Mouse (Mus musculus): ENCODE measurements around the gene Dcpp3.
"Not testable (repeated sequence)": the region's sequence is repeated elsewhere in the genome, so short reads cannot be mapped to it uniquely, and the experiment has no call there.

Dcpp3 gene

GRCm38 (mm10) chr17:23917158-23917557, at the start of gene Dcpp3:
Dcpp3 (plus strand) TSS chr17:23917458.
- in situ Hi-C loops (cut with MboI; ENCODE audit: unreplicated experiment in 2 of 2), result not testable (repeated sequence)

- in situ Hi-C loops (cut with MboI; ENCODE audit: unreplicated experiment in 2 of 2), result no loop called here
Measured at GRCm38 (mm10) chr17:23867756-23868155, 49.5 kb upstream of the Dcpp3 start, which contains the start of gene Prss21. Prss21 (plus strand) TSS chr17:23868056.

- in situ Hi-C loops (cut with MboI; ENCODE audit: unreplicated experiment in 2 of 2), result no loop called here
Measured at GRCm38 (mm10) chr17:23868513-23868912, 48.7 kb upstream of the Dcpp3 start.

- in situ Hi-C loops (cut with MboI; ENCODE audit: unreplicated experiment in 2 of 2), result loop anchor here (5.0 kb wide), 2 partner anchors 83 to 88 kb away; partner anchors contain the start of gene Sbpl (in 1 of the 2)
Measured at GRCm38 (mm10) chr17:23873884-23874856, 43.1 kb upstream of the Dcpp3 start.

GRCm38 (mm10) chr17:23876741-23877140, 40.5 kb upstream of the Dcpp3 start:
- in situ Hi-C loops (cut with MboI; ENCODE audit: unreplicated experiment in 2 of 2), result no loop called here

GRCm38 (mm10) chr17:23877166-23877565, 40.1 kb upstream of the Dcpp3 start:
- in situ Hi-C loops (cut with MboI; ENCODE audit: unreplicated experiment in 2 of 2), result no loop called here

GRCm38 (mm10) chr17:23880576-23880975, 36.7 kb upstream of the Dcpp3 start, which contains the start of the genes Dcpp1 and Dcpp2:
Dcpp1 (plus strand) TSS chr17:23880876.
Dcpp2 (plus strand) TSS chr17:23880880.
- in situ Hi-C loops (cut with MboI; ENCODE audit: unreplicated experiment in 2 of 2), result not testable (repeated sequence)

GRCm38 (mm10) chr17:23924531-23925007, 7.3 kb downstream of the Dcpp3 start:
- in situ Hi-C loops (cut with MboI; ENCODE audit: unreplicated experiment in 2 of 2), result no loop called here

- in situ Hi-C loops (cut with MboI; ENCODE audit: unreplicated experiment in 2 of 2), result no loop called here
Measured at GRCm38 (mm10) chr17:23925090-23925493, 7.8 kb downstream of the Dcpp3 start.

- in situ Hi-C loops (cut with MboI; ENCODE audit: unreplicated experiment in 2 of 2), result no loop called here
Measured at GRCm38 (mm10) chr17:23931157-23931556, 13.9 kb downstream of the Dcpp3 start.

GRCm38 (mm10) chr17:23941372-23941771, 24.1 kb downstream of the Dcpp3 start, which contains the start of gene Sbp:
Sbp (plus strand) TSS chr17:23941672.
- in situ Hi-C loops (cut with MboI; ENCODE audit: unreplicated experiment in 2 of 2), result no loop called here

- in situ Hi-C loops (cut with MboI; ENCODE audit: unreplicated experiment in 2 of 2), result not testable (repeated sequence)
Measured at GRCm38 (mm10) chr17:23947486-23947885, 30.2 kb downstream of the Dcpp3 start.

GRCm38 (mm10) chr17:23949068-23949467, 31.8 kb downstream of the Dcpp3 start:
- in situ Hi-C loops (cut with MboI; ENCODE audit: unreplicated experiment in 2 of 2), result no loop called here

GRCm38 (mm10) chr17:23950828-23951227, 33.6 kb downstream of the Dcpp3 start:
- in situ Hi-C loops (cut with MboI; ENCODE audit: unreplicated experiment in 2 of 2), result not testable (repeated sequence)

- in situ Hi-C loops (cut with MboI; ENCODE audit: unreplicated experiment in 2 of 2), result loop anchor here in 1 of 2 experiments (5.0 kb wide), 1 partner anchor 83 kb away; no protein-coding TSS in a partner anchor
Measured at GRCm38 (mm10) chr17:23955174-23955573, 37.9 kb downstream of the Dcpp3 start, which contains the start of gene Sbpl. Sbpl (minus strand) TSS chr17:23955274.

GRCm38 (mm10) chr17:23960084-23960738, 43.0 kb downstream of the Dcpp3 start:
- in situ Hi-C loops (cut with MboI; ENCODE audit: unreplicated experiment in 2 of 2), result loop anchor here (5.0 to 10.0 kb wide), 4 partner anchors 88 to 215 kb away; partner anchors contain the start of genes Kremen2 (in 1 of the 2) and Paqr4 (in 1 of the 2)

GRCm38 (mm10) chr17:23961573-23962122, 44.4 kb downstream of the Dcpp3 start:
- in situ Hi-C loops (cut with MboI; ENCODE audit: unreplicated experiment in 2 of 2), result loop anchor here (5.0 to 10.0 kb wide), 4 partner anchors 89 to 217 kb away; partner anchors contain the start of genes Kremen2 (in 1 of the 2) and Paqr4 (in 1 of the 2)

GRCm38 (mm10) chr17:23965805-23966425, 48.7 kb downstream of the Dcpp3 start:
- in situ Hi-C loops (cut with MboI; ENCODE audit: unreplicated experiment in 2 of 2), result loop anchor here (10.0 kb wide), 2 partner anchors 111 to 221 kb away; partner anchors contain the start of genes Kremen2 (in 1 of the 2) and Paqr4 (in 1 of the 2)

GRCm38 (mm10) chr17:23966658-23967401, 49.6 kb downstream of the Dcpp3 start:
- in situ Hi-C loops (cut with MboI; ENCODE audit: unreplicated experiment in 2 of 2), result loop anchor here (10.0 kb wide), 2 partner anchors 112 to 222 kb away; partner anchors contain the start of genes Kremen2 (in 1 of the 2) and Paqr4 (in 1 of the 2)

Data from v-Abl transformed pro-B cells (cell line).